In the genomic region with DNA sequence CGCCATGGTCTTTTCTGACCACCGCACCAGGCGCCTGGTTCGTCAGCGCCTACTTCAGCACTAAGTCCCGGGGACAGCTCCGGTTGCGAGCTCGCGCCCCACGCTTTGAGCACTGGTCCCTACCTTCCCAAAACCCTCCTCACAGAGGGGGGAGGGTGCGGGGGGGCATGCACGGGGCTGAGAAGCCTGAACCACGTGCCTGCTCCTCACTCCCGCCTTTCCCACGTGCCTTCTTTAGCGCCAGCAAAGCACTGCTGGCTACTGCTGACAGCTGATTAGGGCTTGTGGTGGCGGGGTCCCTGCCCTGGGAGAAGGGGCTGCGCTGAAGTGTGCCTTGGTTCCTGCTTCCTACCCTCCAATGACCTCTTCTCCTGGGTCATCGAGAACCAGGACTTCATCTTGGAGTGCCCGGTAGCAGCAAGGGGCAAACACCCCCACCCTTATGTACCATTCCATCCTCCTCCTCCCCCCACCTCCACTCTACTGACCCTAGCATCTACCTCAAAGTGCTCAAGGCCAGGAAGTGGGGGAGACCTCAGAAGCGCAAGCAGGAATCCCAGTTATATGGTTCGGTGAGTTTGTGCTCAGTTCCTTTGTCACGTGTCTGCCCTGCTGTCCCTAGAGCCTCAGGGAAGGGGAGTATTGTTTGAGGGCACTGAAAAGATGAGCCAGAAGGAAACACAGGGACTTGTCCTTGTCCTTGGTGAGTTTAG, we compare ENCODE assay signal across 8 mouse cellular contexts. TPM values are rescaled to one million over a fixed set of nuclear protein-coding genes. Genes with fewer than 3 reads are reported as not detected.
A peak's percentile ranks its signal among the peaks of the same experiment; 100 is the strongest.
DNase-seq lines count a peak whose midpoint lies in the region; ATAC-seq lines count a peak whose summit lies in the region.

Cplx3 (minus strand) TSS at position 143 of the 713 bp plus-strand sequence.

- H3K27ac ChIP-seq in hindbrain, embryonic 11.5 days (ENCODE audit: low read depth, low read length): no peak within 1 kb of the TSS
- no peak within 1 kb of the TSS for H3K27ac ChIP-seq in limb, embryonic 10.5 days

- WGBS in hindbrain, embryonic 11.5 days: 8% methylated on average over 24 of the region's 24 CpGs
- WGBS in limb, embryonic 10.5 days: 9% methylated on average over 24 of the region's 24 CpGs

- H3K27me3 ChIP-seq in hindbrain, embryonic 11.5 days (ENCODE audit: control insufficient read depth, insufficient read depth, low read length): peaks cover 2% of the 10 kb centered on the region; the same call in 1 of the 2 replicates
- peaks cover 25% of the 10 kb centered on the region for H3K27me3 ChIP-seq in limb, embryonic 10.5 days (ENCODE audit: low read depth, poor library complexity, severe bottlenecking)

- peak within 1 kb of the TSS; percentile 8; the same call in 1 of the 2 replicates for H3K4me2 ChIP-seq in hindbrain, embryonic 11.5 days (replicated peaks; ENCODE audit: low read depth, low read length)

- peak; percentile 39 to 80 for DNase-seq in spleen, postnatal 4 days (ENCODE audit: low spot score in 2 of 2)
- DNase-seq in spleen, adult 12 weeks (ENCODE audit: low spot score): no peak
- DNase-seq in embryo, embryonic 10.5 days (ENCODE audit: low spot score): peak; percentile 78
- peak; percentile 71 for DNase-seq in hindbrain, embryonic 11.5 days (ENCODE audit: low spot score)
- DNase-seq in limb, embryonic 10.5 days (ENCODE audit: low spot score): peak; percentile 87
- peak; percentile 73 for DNase-seq in neural tube, embryonic 10.5 days (ENCODE audit: extremely low spot score, low spot score)
- DNase-seq in spleen, postnatal 36 days (ENCODE audit: low spot score in 2 of 2): no peak
- no peak for DNase-seq in frontal cortex, postnatal 14 days (ENCODE audit: low spot score in 2 of 2)

- no peak within 1 kb of the TSS for H3K4me3 ChIP-seq in hindbrain, embryonic 11.5 days (ENCODE audit: low read depth, low read length)
- H3K4me3 ChIP-seq in limb, embryonic 10.5 days: 0 out of 2 replicates have a peak within 1 kb of the TSS, but pooled peaks have one; percentile 11

- no peak for ATAC-seq in hindbrain, embryonic 11.5 days (ENCODE audit: low FRiP score)

- no peaks in the 10 kb centered on the region for H3K9me3 ChIP-seq in hindbrain, embryonic 11.5 days (ENCODE audit: control insufficient read depth, low read length)
- H3K9me3 ChIP-seq in limb, embryonic 10.5 days (replicated peaks): no peaks in the 10 kb centered on the region

- H3K9ac ChIP-seq in hindbrain, embryonic 11.5 days (ENCODE audit: low read depth, low read length): no peak within 1 kb of the TSS

- no peaks in the 10 kb centered on the region for H3K36me3 ChIP-seq in hindbrain, embryonic 11.5 days (ENCODE audit: control insufficient read depth, insufficient read depth, low read length)
- H3K36me3 ChIP-seq in limb, embryonic 10.5 days: no peaks in the 10 kb centered on the region

- H3K4me1 ChIP-seq in hindbrain, embryonic 11.5 days (replicated peaks; ENCODE audit: control insufficient read depth, insufficient read depth, low read length): peaks cover 3% of the 10 kb centered on the region
- peaks cover 7% of the 10 kb centered on the region for H3K4me1 ChIP-seq in limb, embryonic 10.5 days

RNA-seq across cellular contexts. Expression of gene Cplx3, which starts in this region (rescaled TPM):
- 0.09 and 0.11 TPM in 2 replicates for polyA plus RNA-seq in hindbrain, embryonic 11.5 days (2014; fragmentation: Nextera tagmentation; extraction: Ambion mirVana)
- polyA plus RNA-seq in limb, embryonic 10.5 days (2016; fragmentation: Nextera tagmentation; extraction: Ambion mirVana): not detected in 2 replicates

Comparison
In these comparisons a context has a peak if more than half of its experiments do, and no peak if none do; other contexts are left out.
1. DNase-seq: peak in spleen, postnatal 4 days (2 of 2), embryo, embryonic 10.5 days (single experiment) and neural tube, embryonic 10.5 days (single experiment); none in spleen, adult 12 weeks (single experiment), spleen, postnatal 36 days (0 of 2) and frontal cortex, postnatal 14 days (0 of 2).
2. Peak in DNase-seq and H3K4me2 ChIP-seq in hindbrain, embryonic 11.5 days; RNA of the gene not detected or under 1 TPM.
3. Peak in DNase-seq and H3K4me3 ChIP-seq in limb, embryonic 10.5 days; RNA of the gene not detected or under 1 TPM.